Mouse (Mus musculus): Measurements from ENCODE around the gene Cdh13. TPM values are rescaled to one million over a fixed set of nuclear protein-coding genes. Genes with fewer than 3 reads are reported as not detected.

Gene Cdh13
- 21.0 and 33.4 TPM in 2 replicates for polyA plus RNA-seq (2012; rRNA removed)

DNA sequence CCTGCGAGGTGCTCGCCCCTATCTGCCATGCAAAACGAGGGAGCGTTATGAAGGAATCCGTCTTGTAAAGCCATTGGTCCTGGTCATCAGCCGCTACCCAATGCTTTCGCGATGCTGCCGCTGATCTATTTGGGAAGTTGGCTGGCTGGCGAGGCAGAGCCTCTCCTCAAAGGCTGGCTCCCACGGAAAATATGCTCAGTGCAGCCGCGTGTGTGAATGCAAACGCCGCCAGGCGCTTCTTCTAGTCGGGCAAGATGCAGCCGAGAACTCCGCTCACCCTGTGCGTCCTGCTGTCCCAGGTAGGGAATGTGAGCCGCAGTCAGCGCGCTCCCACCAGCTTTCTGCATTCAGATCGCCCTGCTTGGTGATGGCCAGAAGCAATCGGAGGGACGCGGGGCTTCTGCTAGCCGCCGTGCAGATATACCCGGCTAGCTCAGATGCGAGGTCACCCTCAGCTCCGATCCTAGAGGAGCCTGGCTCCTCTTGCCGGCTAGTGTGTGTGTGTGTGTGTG lies at the start of gene Cdh13:
Cdh13 (plus strand) TSS at position 134 of the 512 bp plus-strand sequence.
- peak; percentile 46 for DNase-seq (ENCODE audit: low spot score)

DNA sequence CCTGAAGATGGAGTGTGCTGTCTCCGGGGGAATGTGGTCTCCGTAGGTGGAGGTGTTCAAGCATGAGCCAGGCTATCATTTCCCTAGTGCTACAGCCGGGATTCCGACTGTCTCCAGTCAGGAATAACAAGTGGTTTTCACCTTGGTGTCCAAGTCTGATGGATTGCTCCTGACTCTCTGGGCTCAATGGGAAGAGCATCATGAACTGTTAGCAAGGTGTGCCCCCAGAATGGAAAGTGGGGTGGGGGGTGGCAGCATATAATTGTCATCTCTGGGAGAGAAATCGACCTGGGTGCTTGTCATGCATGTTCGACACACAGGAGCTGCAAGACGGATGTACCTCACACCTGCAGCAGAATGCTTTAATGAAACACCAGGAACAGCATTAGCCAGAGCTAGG lies 47.9 kb upstream of the Cdh13 start:
- no peak for DNase-seq (ENCODE audit: low spot score)

DNA sequence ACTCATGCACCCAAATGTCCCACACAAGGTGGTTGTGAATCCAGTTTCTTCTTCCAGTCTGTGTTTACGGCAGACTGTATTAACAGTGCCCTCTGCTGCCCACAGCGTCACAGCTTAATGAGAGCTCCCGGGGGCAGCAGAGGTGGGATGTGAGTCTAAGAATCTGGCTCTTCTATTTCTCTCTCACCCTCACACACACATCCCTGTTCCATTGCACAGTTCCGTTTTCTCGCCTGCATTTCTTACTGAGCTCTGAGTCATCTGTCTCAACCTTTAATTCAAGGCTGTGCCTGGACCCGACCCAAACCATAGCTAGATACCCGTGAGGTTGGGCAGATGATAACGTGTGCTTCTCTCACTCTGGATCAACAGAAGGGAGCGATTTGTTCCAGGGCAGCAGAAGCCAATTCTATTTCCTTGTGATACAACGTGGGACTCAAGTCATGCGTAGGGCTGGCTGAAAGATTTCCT lies 46.3 kb upstream of the Cdh13 start:
- DNase-seq (ENCODE audit: low spot score) = no peak

DNA sequence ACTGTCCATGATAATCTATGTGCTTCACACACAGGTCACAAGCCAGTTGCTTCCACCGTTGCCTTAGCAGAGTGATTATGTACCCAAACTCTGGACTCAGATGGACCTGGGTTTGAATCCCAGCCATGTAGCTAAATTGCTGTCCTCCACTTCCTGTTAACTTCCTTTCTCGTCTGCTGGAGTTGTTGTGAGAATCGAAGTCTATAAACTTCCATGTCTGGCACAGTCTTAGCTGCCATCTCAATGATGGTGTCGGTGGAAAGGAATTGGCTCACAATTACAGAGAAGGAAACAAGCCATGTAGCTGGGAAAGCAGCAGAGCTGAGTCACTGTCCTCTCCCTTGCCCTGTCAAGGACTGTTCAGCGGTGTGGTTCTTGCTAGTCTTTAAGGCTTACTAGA lies 45.4 kb upstream of the Cdh13 start:
- no peak for DNase-seq (ENCODE audit: low spot score)

DNA sequence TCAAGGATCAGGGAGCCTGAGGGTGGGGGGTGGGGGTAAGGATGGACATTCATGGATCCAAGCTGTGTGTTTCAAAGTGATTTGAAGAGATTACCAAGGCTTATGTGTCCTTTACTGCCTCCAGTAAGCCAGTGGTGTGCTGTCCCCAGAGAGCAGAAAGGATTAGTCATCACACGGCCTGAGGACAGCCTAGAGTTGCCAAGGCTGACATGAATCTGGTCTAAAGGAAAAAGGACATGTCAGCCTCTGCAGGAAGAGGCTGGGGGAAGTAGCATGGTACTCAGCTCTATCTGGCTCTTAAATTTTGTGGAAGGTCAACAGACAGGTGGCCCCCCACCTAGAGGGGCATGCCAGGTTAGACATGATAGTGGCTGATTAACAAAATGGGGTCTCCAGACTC lies 44.3 kb upstream of the Cdh13 start:
- DNase-seq (ENCODE audit: low spot score) = no peak

DNA sequence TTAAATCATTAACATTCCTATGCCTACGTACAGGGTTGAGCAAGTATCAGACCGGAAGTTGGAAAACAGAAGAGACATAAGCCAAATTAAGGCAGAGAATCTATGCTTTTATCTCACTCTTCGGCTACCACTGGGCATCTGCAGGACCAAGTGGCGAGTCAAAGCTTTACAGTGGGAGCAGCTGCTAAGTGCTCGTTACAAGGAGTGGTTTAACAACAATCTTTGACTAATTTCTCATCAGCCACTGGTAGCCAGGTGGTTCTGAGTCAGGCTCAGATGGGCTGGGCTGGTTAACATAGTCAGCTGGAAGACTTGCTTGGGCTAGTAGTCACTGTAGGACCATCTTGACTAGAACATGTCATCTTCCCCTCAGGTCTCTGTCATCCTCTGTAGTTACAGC lies 34.2 kb upstream of the Cdh13 start:
- no peak for DNase-seq (ENCODE audit: low spot score)

DNA sequence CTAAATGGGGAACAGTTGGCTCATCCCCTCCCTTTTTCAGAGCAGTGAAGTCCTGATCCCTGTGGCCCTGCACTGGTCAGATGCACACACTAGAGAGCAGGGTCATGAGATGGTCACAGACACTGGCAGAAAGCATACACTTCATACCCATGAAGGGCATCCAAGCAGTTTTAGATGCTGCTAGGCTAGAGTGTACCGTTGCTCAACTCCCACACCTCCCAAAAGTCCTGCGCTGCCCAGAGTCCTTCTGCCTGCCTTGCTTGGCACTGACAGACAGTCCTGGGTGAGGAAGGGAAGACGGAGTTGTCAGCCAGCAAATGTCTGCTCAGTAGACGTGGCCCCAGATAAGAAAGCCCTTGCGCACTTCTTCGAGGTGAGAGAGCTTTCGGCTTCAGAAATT lies 33.6 kb upstream of the Cdh13 start:
- DNase-seq (ENCODE audit: low spot score) = no peak

DNA sequence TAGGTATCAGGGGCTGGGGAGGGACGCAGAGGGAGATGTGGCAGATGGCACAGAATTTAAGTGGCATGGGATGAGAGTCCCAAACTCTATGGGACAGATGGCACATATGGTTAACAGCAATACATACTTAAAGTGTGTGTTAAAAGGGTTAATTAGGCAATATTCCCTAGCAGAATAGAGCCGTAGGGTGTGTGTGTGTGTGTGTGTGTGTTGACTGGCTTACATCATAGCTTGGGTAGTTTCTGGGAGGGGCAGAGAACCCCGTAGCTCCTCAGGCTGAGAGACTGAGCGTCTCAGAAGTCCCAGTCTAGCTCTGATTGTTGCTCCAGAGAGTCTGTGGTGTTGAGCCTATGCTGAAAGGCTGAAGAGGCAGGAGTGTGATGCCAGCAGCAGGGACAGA lies 20.4 kb upstream of the Cdh13 start:
- DNase-seq (ENCODE audit: low spot score) = no peak

DNA sequence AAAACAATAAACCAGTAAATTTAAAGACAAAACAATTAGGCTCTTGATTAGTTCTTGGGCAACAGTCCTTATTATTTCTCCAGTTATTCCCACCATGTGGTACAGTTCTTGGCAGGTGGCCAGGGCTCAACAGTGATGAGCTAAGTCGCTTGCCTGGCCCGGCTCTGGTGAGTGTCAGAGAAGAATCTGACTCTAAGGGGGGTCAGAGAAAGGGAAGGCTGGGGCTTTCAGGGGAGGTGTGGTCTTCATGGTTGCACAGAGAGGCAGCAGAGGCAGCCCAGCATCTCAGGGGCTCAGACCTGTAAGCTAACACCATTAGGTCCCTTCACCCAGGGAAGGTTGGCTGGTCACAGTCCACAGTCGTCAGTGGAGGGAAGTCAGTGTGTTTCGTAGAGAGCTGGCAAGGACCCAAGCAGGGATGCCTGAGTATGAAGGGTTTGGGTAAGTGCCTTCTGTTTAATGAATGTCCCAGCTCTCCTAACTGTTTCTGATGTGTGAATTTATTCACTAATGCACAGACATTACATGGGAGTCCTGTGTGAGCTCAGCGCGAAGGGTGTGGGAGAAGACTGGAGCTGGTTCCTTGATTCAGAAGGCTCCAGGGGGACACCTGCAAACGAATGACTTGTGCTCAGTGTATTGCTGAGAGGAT lies 12.7 kb upstream of the Cdh13 start:
- no peak for DNase-seq (ENCODE audit: low spot score)

DNA sequence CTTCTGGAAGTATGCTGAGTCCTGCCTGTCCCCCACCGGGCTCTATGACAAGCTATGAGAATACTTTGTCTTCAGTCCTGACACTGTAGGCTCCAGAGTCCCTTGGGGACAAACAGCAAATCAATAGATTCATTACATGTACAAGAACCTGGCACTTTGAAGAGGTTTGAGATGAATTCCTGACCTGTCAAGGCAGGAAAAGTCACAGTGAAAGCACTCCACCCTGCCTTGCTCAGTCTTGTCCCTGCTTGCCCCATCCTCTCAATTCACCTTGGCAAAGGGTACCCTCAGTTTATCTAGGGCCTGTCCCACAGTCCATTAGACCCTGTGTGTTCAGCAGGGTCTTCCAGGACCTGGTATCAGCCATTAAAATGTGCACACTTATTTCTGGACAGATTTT lies 11.0 kb upstream of the Cdh13 start:
- no peak for DNase-seq (ENCODE audit: low spot score)

DNA sequence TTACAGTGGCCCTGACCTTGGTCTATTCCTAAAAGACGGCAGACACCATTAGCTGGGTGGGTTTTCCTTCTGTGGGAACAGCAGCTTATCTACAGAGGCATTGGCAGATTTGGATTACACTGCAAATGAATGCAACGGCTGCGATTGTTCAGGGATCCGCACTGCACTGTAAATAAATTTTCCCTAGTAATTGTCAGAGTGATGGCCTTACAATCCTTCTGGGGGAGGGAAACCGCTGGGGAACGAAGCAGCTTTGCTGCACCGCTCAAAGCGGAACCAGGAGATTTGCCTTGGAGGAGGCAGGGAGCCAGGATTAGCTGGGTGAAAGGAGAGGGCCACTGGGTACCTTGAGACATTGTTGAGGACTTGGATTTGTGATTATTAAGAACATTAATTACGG lies 9.3 kb upstream of the Cdh13 start:
- DNase-seq (ENCODE audit: low spot score) = no peak

DNA sequence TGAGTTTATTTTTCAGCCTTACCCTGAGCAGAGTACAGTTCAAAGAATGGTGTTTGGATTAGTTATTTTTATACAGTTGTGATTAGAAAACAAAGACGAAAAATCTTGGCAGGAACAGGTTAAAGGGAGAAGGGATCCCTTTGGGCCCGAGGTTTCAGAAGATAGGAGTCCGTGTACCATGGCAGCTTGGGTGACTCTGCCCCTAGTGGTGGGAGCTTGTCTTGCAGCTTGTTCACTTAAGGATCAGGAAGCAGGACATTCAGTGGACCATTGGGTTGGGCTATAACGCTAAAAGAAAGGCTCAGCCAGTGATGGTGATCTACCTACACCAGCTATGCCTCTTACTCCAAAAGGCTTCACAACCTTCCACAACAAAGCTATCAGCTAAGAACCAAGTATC lies 8.8 kb upstream of the Cdh13 start:
- DNase-seq (ENCODE audit: low spot score) = peak; percentile 36

DNA sequence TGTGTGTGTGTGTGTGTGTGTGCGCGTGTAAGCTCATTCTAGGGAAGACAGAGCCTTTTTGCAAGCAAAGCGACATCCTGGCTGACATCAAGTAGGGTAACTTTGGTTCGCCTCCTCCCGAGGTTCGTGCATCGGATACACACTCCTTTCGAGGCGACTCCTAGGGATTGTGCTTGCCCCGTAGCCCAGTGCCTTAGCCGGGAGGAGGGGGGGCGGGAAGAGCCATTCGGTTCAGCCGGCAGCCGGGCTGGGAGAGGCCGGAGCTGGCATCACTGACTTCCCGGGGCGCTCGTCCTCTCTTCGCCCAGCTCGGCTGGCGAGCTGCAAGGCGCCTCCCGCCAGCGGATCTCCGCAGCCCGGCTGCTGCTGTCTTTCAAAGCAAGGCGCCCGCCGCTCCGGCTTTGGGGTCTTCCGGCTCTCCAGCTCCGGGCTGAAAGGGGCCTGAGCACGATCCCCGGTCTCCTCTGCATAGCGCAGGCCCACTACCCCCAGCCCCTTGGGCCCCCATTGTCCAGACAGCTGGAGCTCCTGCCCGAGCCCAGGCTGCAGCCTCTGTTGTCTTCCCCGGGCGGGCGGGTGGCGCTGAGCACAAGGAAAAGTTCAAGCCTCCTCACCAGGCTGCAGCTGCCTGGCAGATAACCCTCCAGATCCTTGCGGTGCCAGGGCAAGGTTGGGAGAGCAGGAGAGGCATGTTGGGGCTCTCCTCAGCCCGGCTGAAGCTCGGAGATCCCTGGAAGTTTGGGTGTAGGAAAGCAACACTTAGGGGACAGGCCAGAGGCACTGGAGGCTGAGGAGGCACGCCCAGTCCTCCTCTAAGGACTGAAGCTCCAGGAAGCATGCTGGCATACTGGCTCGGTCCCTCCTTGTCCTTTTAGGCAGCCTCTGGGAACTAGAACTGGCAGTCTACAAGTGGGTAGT lies 838 bp downstream of the Cdh13 start:
- peak; percentile 48 for DNase-seq (ENCODE audit: low spot score)

DNA sequence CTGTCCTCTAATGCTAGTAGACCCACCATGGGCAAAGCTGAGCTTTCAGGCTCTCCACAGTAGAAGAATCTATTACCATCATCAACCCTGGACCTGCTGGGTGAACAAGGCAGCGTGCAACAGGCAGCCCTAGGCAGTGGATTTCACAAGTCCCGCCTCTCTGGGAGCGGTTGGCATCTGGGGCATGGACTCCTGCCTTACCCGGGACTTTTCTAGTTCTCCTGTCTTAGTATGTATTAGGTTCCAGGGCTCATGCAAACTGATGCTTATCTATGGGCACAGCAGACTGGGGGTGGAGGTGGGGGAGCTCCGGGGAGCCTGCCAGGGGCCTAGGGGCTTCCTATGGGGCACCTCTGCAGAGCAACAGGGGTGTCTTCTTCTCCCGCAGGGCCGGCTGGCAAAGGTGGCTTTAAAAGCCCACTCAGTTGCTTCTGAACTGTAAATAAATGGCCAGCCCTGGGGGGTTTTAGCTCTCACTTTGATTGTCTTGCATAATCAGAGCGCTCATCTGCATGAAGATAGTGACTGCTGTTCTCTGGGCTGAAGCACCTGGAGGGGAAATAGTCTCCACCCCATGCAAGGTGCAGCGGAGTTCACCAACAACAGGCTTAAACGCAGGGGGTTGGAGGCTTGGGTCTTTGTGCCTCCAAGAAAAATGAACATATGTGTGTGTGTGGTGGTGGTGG lies 2.2 kb downstream of the Cdh13 start:
- DNase-seq (ENCODE audit: low spot score) = no peak

DNA sequence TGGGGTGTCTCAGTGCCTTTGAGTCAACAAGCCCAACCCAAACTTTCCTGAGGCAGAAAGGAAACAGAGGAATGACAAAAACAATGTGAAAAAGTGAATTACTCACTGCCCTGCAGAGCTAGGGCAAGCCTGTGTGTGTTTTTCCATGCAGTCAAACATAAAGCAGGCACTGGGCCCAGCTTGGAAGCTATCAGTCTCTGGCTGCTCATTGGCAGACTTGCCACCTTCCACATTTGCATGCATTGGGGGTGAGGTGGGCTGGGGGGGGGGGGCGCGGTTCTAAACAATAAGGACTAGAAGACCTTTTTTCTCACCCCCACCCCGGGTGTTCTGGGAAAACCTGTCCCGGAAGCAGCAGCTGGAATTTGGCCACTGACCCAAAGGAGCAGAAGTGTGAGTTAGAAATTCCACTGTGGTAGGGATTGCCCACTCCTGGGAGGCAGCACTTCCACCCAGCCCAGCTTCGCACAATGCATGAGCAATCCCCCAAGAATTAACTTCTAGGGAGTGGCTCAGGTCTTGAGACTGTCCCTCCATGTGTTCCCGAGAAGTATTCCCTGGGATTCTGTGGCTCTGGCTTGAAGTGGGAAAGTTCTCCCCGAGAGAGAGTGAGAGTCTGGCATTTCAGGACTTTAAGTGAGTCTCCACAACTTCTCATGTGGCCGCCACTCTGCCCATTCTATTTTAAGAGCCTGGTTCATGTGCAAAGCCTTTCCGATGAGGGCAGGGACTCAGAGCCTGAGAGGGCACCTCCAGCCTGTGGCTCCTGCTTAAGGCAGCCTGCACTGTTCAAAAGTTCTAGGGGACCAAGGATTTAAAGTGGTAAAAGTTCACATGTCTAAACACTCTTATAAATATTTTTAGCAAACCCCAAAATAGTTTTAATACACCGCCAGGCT lies 3.0 kb downstream of the Cdh13 start:
- no peak for DNase-seq (ENCODE audit: low spot score)

DNA sequence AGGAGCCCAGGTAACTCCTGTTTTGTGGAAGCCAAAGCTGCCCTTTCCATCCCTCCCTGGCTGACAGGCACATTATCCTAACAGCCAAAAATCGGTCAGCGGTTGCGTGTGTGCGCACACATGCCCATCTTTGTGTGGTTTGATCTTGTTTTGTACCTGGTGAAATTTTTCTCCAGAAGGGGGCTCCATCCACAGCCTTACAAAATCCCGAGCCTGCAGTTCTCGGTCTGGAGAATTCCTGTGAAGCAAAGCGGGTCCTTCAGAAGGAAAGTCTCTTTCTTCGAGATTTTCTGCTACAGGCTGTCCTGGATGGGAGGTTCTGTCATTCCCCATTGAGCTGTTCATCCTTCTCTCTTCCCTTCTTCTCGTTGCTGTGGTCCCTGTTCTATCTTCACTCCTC lies 4.0 kb downstream of the Cdh13 start:
- DNase-seq (ENCODE audit: low spot score) = no peak

DNA sequence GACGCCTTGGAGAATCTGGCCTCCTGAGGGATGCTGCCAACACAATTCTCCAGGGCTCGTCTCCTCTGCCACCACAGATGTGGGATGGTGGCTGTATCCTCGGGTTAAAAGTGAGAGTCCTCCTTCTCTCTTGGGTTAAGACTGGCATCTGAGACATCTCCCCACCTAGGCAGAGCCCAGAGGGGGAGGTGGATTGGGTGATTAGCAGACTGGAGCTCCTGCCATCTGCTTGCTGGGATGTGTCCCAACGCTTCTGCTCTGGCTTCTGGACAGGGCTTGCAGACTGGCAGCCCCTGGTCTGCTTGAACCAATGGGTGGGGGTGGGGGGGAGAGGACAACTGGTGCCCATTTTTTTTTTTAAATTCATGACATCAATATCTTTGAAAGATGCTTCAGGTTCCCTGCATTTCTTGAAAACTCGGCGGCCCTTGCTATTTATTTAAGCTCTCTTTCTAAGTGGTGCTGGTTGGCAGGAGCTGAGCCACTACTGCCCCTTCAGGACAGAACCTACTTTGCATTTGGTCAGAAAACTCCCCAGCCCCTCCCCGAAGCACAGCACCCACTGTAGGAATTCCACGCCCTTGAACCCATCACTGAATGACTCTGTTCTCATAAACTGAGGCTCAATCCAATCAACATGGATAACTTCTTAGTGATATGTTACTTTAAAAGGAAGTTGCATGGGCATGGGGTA lies 4.9 kb downstream of the Cdh13 start:
- DNase-seq (ENCODE audit: low spot score) = no peak

DNA sequence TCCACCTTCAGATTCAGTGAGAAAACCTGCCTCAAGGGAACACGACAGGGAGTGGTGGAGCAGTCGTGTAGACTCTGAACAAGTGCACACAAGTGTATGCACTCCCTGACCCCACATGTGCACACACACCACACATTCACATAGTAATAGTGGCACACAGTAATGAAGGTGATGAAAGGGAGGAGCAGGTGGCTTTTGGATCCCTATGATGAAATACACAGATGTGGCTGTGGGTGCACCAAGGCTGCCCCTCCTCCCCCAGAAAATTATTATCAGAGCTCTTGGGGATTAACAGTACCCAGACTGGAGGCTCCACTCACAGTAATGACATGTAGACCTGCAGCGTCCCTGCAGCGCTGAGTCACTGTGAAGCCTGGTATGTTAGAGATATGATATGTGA lies 5.6 kb downstream of the Cdh13 start:
- no peak for DNase-seq (ENCODE audit: low spot score)

DNA sequence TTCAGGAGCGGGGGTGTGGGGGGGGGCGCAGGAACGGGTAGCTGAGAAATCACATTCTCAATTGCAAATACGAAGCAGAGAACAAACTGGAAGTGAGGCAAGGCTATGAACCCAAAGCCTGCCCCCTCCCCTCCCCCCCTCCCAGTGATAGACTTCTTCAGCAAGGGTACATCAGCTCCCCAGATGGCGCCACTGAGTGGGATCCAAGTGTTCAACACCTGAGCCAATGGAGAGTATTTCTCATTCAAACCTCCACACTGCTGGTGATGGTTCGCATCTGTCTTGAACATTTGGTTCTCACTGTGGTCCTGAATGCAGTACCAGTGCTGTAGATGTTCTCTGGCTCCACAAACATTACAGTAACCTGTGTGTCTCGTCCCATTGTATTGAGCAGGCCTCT lies 6.0 kb downstream of the Cdh13 start:
- DNase-seq (ENCODE audit: low spot score) = no peak

DNA sequence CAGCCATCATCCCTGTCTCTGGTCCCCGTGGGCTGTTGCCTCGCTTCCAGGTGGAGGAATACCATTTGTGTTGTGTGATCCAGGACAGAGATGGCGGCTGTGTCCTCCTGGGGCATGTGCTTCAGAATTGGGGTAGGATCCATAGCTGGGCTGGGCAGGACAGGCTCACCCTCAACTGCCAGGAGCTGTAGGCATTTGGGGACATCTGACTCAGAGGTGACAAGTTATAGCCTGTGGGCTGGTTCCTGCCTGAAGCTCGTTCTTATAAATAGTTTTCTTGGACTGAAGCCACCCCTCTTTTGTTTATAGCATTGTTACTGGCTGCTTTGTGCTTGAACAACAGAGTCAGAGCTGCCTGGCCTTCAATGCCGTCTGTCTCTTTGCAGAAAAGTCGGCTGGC lies 6.7 kb downstream of the Cdh13 start:
- no peak for DNase-seq (ENCODE audit: low spot score)

DNA sequence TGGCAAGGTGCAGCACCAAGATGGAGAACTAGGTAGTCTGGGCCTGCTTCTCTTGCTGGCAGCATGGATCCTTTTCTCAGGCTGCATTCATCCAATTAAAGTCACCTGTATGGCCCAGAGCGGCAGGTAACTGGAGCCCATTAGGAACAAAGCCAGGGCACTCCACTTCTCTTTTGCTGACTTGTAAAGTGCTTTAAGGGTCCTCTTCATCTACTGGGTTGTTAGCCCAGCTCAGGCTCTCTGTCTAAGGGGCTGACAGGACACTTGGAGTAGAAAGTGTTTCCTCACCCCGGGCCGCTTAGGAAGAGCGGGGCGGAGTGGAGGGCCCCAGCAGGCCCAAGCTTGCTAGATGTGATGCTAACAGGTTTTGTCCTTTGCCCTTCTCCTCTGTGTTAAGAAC lies 12.9 kb downstream of the Cdh13 start:
- no peak for DNase-seq (ENCODE audit: low spot score)
